Mouse (Mus musculus) G1E (cell line): Measurements from ENCODE around the gene 4930407I10Rik.

ENCODE experiments used
- CTCF ChIP-seq: IDR thresholded peaks from 2 replicates; pipeline ENCODE4 v1.5.1; 2012; ENCODE audit warnings: low read depth, low read length, inconsistent platforms, mixed read lengths
- GATA1 ChIP-seq: IDR thresholded peaks from 2 replicates; pipeline ENCODE4 v1.6.1; 2012; ENCODE audit warnings: borderline replicate concordance, low read length, inconsistent platforms, mixed read lengths
- POLR2AphosphoS5 ChIP-seq: IDR thresholded peaks from 2 replicates; pipeline ENCODE4 v1.6.1; 2012; ENCODE audit warnings: low read depth, low read length, inconsistent platforms; ENCODE audit not compliant: insufficient replicate concordance
- TAL1 ChIP-seq: conservative IDR thresholded peaks from 2 replicates; pipeline ENCODE4 v1.6.1; 2012; ENCODE audit warnings: low read depth, low read length, inconsistent platforms, mixed read lengths

DNA sequence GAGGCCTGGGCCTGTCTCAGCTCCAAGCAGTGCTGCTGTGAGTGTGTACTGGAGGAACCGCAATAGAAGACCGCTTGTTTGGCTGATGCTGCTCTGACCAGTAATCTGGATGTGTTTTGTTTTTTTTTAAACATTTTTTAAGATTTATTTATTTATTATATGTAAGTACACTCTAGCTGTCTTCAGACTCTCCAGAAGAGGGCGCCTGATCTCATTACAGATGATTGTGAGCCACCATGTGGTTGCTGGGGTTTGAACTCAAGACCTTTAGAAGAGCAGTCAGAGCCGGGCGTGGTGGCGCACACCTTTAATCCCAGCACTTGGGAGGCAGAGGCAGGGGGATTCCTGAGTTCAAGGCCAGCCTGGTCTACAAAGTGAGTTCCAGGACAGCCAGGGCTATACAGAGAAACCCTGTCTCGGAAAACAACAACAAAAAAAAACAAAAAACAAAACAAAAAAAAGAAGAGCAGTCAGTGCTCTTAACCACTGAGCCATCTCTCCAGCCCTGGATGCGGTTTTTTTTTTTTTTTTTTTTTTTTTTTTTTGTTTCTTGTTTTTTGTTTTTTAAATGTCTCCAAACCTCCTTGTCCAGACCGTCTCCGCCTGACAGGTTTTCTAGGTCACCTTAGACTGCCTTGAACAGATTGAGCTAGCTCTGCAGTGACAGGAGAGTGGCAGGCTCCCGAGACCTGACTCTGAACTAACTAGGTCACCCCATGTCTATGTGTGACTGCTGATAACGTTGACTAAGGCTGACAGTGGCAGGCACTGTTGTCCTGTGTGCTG lies 22.9 kb upstream of the 4930407I10Rik start:
- TF ChIP-seq CTCF (no peak), POLR2AphosphoS5 (no peak), GATA1 (no peak), TAL1 (no peak)
